Mouse (Mus musculus) cerebellum, postnatal 4 days (tissue): ENCODE measurements at regions not wholly inside any gene's neighbourhood (a gene's known extent, or its start where the extent isn't known, plus 50 kb on each side); places are given as distances from the start of the nearest gene placed in this dataset.

Source experiments
- DNase-seq, 2 experiments: peaks; one replicate each; pipeline ENCODE4 v3.0.0; 2022; ENCODE audit warnings: low spot score in 2 of 2, mixed read lengths in 1 of 2

DNA sequence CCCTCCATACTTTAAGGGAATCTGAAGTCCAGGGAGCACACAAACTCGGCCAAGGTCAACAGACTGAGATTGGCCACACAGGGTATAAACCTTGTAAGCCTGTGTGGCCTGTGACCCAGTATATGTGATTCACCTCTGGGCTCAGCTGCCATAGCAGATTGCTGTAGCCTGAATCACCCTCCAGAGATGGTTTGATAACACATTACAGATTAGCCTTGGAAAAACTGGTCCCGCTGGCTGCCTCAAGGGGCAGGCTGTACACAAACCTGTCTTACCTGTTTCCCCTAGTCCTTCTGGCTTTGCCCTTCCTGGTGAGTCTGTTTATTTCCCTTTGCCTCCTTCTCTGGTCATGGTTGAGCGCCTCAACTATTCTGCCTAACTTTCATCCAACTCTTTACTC lies 91.0 kb upstream of the Gm9972 start:
- no peak for DNase-seq

DNA sequence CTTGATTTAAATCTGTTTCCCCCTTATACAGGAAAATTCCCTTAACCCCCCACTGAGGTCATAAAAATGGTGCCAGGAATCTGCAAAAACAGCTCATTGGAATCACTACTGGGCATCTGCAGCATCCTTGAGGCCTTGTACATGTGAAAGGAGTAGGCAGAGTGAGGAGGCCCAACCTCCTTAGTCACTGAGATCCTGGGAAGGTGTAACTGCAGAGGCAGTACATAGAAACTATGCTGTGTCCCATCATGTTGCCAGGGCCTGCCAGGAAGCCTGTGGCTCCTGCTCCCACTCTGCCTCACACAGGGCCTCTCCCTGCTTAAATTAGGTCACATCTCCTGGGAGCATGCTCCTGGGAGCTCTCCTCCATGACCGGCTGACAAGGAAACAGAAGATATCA lies 85.7 kb upstream of the Gm9972 start:
- DNase-seq = no peak

DNA sequence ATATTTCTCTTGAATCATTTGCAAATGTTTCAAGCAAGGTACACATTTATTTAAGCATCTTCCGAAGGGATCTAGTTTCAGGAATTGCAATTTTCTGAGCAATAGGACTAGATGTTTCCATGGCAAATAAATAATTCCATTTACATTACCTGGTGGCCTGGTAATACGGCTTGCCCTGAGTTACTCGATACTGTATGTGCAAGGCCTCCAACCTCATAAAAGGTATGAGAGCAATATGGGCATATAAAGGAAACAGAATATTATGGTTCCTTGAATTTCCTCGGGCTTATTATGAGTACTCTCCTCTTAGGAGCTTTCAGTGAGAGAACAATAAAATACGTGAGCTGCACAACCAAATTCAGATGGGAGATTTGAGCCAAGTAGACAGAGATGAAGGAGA lies 81.4 kb upstream of the Gm9972 start:
- no peak for DNase-seq

DNA sequence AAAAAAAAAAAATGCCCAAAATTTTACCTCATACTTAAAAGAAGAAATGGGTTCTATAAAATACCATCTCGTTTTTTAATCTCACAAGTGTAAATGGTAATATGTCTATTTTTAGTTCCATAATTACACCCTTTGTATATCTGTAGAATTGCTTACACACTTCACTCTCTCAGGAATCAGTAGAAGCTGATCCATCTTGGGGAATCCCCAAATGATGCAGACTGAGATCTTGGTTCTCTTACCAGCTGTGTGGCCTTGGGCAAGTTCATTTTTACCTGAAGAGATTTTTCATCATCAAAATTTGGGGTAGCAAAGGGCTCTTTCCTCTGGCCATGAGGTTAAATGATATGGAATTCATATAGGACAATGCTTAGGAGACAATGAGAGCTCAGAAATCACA lies 69.8 kb upstream of the Gm9972 start:
- DNase-seq = no peak

DNA sequence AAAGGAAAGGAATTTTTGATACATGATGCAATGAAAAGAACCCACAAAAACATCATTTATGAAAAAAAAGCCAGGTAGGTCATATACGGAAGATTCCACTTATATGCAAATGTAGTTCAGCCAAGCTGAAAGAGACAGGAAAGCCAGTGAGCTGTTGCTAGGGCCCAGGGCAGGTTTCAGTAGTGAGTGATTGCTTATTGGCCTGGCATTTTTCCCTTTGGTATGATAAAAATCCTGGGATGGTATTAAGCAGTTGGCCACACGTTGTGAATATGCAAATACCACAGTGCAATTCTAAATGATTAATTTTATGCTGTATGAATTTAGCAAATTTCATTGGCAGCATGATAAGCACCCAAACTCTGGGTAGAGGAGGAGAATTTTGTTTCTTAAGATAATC lies 57.3 kb upstream of the Gm9972 start:
- no peak for DNase-seq
